Mouse (Mus musculus) gastrocnemius, postnatal 10 days (tissue): ENCODE measurements at regions not wholly inside any gene's neighbourhood (a gene's known extent, or its start where the extent isn't known, plus 50 kb on each side); places are given as distances from the start of the nearest gene placed in this dataset.
A peak's percentile ranks its signal among the peaks of the same experiment; 100 is the strongest.

Experiments
- DNase-seq: peaks from one replicate; pipeline ENCODE4 v3.0.0; 2021; ENCODE audit warnings: mixed read lengths

GRCm38 (mm10) chr2:144172100-144172770 lies 98.2 kb upstream of the Mgme1 start:
- DNase-seq: no peak

DNA sequence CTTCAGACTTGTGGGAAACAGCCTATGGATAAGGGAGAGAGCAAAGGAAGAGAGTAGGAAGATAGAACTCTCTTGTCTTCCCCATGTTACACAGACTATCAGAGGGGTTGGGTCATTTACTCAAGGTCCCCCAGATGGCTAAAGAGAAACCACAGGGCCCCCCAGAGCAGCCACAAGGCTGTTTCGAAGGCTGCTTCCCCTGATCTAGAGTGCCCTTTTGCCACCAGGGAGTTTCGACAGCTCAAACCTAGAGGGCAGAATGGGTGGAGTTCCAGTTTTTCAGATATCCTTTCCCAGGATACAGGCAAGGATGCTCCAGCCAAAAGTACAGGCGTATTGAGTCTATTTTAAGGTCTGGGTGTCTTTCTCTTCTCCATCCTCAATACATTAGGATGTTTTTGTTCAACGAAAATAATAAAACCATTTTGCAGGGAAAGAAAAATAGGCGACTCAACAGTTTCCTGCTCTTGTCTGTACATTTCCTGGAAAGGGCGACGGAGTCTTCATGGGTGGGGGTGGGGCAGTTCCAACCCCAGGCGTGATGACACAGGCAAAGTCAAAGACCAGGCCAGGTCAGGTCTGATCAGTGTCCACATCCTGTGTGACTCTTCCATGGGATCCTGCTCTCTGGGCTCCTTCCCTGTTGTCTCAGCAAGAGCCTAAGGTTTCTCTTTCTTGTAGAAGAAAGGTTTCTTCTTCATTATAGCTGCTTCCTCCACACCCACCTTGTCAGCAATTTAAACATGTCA lies 96.9 kb upstream of the Mgme1 start:
- DNase-seq: no peak

- no peak for DNase-seq
Observed at GRCm38 (mm10) chr2:144174366-144175035, 96.0 kb upstream of the Mgme1 start.

DNA sequence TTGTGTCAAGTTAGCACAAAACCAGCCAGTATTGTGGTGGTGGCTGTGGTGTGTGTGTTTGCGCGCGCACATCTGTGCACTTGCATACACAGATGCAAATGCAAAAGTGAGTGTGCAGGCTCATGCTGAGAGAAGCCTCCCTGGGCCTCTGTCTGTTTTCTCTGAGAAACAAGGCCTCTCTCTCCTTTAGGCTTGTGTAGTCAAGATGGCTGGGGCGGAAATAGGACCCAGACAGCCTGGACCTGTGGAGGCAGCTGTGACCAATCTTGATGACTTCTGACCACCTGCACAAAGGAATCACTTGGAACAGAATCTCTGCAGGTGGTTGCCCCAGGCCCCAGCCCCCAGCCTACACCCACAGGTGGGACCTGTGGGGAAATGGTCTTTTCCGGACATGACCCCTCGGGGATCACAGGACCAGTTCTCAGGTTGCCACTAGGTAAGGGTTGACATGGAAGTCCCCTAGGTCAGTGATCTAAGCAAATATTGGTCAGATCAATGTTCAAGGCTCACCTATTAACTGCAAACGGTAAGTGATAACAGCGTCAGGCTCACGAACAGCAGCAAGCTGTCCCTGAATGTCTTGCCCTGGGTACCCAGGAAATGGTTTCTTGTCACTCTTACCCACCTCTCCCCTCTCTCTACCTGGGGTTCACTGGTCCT lies 93.8 kb upstream of the Mgme1 start:
- DNase-seq: no peak

- no peak for DNase-seq
Observed at GRCm38 (mm10) chr2:144177268-144177667, 93.2 kb upstream of the Mgme1 start.

DNA sequence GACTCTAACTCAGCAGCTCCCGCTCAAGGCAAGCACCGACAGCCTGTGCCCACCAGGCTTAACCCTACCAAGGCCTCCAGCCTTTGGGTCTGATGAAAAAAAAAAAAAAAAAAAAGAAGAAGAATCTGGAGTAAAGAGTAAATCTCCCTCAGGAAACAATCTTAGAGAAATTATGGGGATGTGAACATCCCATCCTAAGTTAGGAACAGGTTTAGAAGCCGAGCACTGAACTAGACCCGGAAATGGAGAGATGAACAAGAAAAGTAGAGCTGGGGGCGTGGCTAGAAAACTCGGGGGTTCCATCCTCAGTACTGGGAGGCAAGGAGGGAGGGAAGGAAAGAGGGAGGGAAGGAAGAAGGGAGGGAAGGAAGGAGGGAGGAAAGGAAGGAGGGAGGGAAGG lies 92.5 kb upstream of the Mgme1 start:
- DNase-seq: no peak

- no peak for DNase-seq
Observed at GRCm38 (mm10) chr2:144182108-144182507, 88.4 kb upstream of the Mgme1 start.

DNA sequence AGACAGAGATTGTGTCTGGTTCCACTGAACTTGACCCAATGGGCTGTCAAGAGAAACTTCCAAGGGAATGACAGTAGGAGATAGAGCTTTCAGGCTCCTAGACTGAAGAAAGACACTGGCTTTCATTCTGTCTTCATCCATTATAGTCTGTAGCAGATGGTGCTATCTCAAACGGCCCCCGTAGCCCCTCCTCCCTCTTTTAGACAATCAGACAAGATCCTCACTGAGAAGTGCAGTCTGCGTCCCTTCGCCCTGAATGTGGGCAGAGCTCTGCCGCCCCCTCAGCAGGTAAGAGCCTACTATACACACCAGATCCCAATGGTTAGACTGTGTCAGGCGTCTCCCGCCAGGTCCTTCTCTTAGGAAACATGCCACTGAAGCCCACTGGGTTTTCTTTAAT lies 87.9 kb upstream of the Mgme1 start:
- no peak for DNase-seq

GRCm38 (mm10) chr2:144183371-144183944 lies 87.0 kb upstream of the Mgme1 start:
- DNase-seq: peak; percentile 44

DNA sequence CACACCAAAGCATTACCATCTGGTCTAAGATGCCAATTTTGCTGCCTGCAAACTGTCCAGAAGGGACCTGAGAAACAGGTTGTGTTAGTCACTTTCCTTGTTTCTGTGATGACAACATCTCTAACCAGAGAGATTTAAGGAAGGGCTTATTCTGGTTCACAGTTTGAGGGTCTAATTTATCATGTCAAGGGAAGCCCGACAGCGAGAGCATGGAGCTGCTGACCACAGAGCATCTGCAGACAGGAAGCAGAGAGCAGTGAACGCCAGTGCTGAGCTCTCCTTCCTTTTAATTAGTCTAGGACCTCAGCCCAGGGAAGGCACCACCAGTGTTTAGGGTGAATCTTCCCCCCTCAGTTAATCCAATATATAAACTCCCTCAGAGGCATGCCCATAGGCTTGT lies 85.3 kb upstream of the Mgme1 start:
- no peak for DNase-seq

DNA sequence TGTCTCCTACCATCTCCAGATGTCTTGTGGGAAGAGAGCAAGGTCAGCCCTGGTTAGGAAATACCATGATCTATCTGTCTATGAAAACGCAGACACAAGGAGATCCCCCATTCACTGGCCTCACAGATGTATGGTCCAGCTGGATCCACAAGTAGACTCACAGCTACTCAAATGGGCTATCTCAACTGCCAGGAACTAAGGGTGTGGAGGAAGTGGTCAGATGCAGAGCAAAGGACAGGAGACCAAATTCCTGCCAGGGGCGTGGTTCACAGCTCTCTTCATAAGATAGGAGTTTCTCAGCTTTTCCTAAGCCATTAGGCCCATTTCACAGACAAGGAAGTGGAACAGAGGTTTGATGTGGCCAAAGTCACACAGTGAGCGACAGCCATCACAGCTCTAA lies 84.0 kb upstream of the Mgme1 start:
- no peak for DNase-seq

GRCm38 (mm10) chr2:144188076-144188475 lies 82.4 kb upstream of the Mgme1 start:
- DNase-seq: no peak

- no peak for DNase-seq
Observed at GRCm38 (mm10) chr2:144188485-144188884, 82.0 kb upstream of the Mgme1 start.

DNA sequence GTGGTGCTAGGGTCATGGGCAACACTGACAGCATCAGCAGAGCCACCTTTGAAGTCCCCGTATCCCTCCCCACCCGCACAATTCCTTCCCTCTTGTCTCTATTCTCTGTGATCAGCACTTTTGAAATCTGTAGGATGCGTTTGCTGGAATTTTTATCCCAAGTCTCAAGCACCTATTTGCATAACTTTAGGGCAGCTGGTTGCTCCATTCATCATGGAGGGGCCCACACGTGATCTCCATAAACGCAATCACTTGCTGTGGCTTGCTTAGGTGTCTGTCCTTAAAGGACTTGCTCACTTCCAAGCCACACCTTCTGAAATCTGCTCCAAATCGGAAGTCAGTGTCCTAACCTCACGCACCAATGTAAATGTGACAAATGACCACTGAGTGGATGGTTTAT lies 80.7 kb upstream of the Mgme1 start:
- DNase-seq: no peak

DNA sequence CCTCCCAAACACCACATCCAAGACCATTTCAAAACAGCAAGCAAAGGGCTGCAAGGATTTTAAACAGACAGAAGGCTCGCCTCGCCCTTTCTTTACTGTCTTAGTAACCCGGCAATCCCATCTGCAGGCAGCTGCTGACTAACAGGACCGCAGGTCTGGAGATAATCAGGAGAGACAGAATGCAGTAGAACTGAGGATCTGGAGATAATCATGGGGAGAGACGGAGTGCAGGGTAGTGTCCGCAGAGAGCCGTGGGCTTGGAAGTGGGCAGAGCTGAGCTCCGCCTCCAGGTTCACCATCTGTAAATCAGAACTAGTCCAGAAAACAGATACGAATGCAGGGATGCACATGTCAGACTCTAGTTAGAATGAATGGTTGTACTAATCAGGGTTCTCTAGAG lies 79.4 kb upstream of the Mgme1 start:
- DNase-seq: no peak

DNA sequence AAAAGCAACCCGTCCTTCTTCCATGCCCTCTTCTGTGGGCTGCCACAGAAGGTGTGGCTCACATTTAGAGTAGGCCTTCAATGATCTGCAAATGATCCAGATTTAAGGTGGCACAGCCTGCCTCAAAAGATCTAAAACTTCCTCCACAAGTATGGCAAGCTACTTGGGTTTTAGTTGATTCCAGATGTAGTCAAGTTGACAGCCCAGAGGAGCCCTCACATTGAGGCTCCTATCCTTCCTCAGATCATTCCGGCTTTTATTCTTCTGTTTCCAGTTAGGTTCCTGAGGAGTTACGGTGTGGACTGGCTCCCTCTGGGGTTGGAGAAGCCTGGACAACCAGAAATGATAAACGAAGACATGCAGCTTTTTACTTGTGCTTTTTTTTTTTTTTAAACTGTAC lies 78.8 kb upstream of the Mgme1 start:
- DNase-seq: no peak

GRCm38 (mm10) chr2:144192428-144192827 lies 78.0 kb upstream of the Mgme1 start:
- DNase-seq: no peak

DNA sequence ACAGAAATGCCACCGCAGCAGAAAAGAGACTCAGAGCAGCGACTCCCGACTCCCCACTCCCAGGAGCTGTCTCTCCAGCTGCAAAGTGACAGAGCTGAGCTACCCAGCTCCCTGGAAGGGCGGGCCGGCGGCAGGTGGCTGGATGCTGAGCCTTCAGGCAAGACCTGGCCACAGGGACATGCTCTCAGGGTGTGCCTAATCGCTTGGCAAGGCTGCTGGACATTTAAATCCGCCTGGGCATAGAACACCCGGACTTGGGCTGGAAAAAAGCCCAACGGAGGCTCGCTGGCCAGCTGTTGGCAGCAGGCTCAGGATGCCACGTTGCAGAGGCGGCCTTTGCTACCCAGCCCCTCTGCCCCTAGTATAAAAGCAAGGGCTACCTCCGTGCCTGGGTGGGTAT lies 74.6 kb upstream of the Mgme1 start:
- DNase-seq: peak; percentile 41

GRCm38 (mm10) chr2:144197139-144197538 lies 73.3 kb upstream of the Mgme1 start:
- DNase-seq: peak; percentile 61

- no peak for DNase-seq
Observed at GRCm38 (mm10) chr2:144198326-144199051, 72.0 kb upstream of the Mgme1 start.
